ENCODE assay signal across 9 mouse cellular contexts in the genomic region with DNA sequence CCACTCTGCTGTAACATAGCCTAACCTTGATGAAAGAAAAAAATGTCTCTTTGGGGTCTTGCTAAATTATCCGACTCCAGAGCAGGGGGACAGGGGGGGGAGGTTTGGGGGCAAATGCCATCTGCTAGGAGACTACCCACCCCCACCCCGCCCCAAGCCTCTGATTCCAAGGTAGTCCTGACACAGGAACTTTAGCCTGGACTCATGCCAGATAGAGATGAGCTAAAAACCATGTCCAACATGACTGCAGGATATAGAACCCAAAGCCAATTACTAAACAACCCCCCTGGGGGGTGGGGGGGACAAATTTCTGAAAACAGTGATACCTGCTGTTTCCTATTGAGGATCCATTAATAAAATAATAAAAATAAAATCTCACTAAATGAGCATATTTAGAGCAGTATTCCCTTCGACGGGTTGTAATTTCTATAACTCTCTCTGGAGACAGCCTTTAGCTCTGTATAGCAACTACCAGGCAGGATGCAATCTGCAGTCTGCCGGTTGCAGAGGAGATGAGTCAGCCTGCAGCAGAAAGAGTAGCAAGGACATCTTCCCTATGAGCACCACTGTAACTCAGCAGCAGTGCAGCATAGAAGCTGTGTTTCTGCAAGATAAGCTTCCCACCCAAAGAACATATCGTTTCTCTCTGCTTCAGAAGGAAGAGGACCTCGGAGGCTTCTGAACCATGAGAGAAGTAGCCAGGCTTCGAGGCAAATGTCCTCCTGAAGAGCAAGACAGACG. TPM values are rescaled to one million over a fixed set of nuclear protein-coding genes. Genes with fewer than 3 reads are reported as not detected.
DNase-seq lines count a peak whose midpoint lies in the region; ATAC-seq and TF ChIP-seq lines count a peak whose summit lies in the region.
"Had no signal": no experiment of that assay in that cellular context is flagged by ENCODE, and none has a peak within 500 bp of the region (broad histone marks: within the 10 kb centered on the region; RNA-seq: fewer than 3 reads in every experiment).

No protein-coding gene starts in this region.

- no peaks in the 10 kb centered on the region for H3K9me3 ChIP-seq in heart, postnatal 0 days (replicated peaks; ENCODE audit: control insufficient read depth, low read length)
- no peaks in the 10 kb centered on the region for H3K9me3 ChIP-seq in G1E (replicated peaks)
- no peaks in the 10 kb centered on the region for H3K9me3 ChIP-seq in liver, embryonic 16.5 days (replicated peaks; ENCODE audit: control insufficient read depth, low read length)

- H3K4me2 ChIP-seq in heart, postnatal 0 days (ENCODE audit: low read depth, low read length) = no peak overlapping the region
- peak overlapping the region; percentile 64 for H3K4me2 ChIP-seq in liver, embryonic 16.5 days (ENCODE audit: low read depth, low read length)

- H3K36me3 ChIP-seq in heart, postnatal 0 days (replicated peaks; ENCODE audit: control insufficient read depth, insufficient read depth, low read length) = no peaks in the 10 kb centered on the region
- H3K36me3 ChIP-seq in G1E (replicated peaks) = no peaks in the 10 kb centered on the region
- H3K36me3 ChIP-seq in liver, embryonic 16.5 days (ENCODE audit: control insufficient read depth, insufficient read depth) = no peaks in the 10 kb centered on the region

- TF ChIP-seq POLR2A in lung, adult 2 months (IDR thresholded peaks at IDR 0.05; ENCODE audit: borderline replicate concordance, extremely low read depth, low read depth, low read length) = no peak

- TF ChIP-seq EP300 in heart, postnatal 0 days (IDR thresholded peaks at IDR 0.05; ENCODE audit: low read depth) = no peak

- no peak for ATAC-seq in heart, postnatal 0 days (ENCODE audit: insufficient read depth, low read depth)
- peak; percentile 66 for ATAC-seq in G1E (ENCODE audit: extremely low read depth, insufficient number of reproducible peaks, low FRiP score, poor library complexity, severe bottlenecking)
- peak; percentile 87 for ATAC-seq in liver, embryonic 16.5 days (ENCODE audit: low read depth)
- ATAC-seq in cerebellum, adult (ENCODE audit: insufficient number of reproducible peaks, low FRiP score, low TSS enrichment) = no peak

- DNase-seq in heart, postnatal 0 days (ENCODE audit: low spot score) = no peak
- no peak for DNase-seq in heart, adult 9 months (ENCODE audit: low spot score in 2 of 2)
- no peak for DNase-seq in G1E (ENCODE audit: low spot score)
- peak; percentile 74 for DNase-seq in c-Kit-positive CD71-positive TER-119-positive erythroid progenitor cells, embryonic 14.5 days (ENCODE audit: low spot score)
- no peak for DNase-seq in lung, adult 2 months
- no peak for DNase-seq in lung, postnatal 36 days

- no peak overlapping the region for H3K9ac ChIP-seq in heart, postnatal 0 days (replicated peaks; ENCODE audit: low read depth, low read length)
- H3K9ac ChIP-seq in liver, embryonic 16.5 days (ENCODE audit: low read depth, low read length) = peak overlapping the region; percentile 51

- 50% methylated on average over 9 of the region's 9 CpGs for WGBS in heart, postnatal 0 days
- WGBS in liver, embryonic 16.5 days (ENCODE audit: insufficient replicate concordance) = 15% methylated on average over 9 of the region's 9 CpGs
- 72% methylated on average over 9 of the region's 9 CpGs for WGBS in lung, adult 2 months

- H3K4me3 ChIP-seq in heart, postnatal 0 days (ENCODE audit: low read depth, low read length) = no peak overlapping the region
- no peak overlapping the region for H3K4me3 ChIP-seq in G1E (ENCODE audit: low read depth, low read length)
- H3K4me3 ChIP-seq in liver, embryonic 16.5 days (ENCODE audit: low read depth, low read length) = peak overlapping the region; percentile 29
- H3K4me3 ChIP-seq in lung, adult 2 months (replicated peaks; ENCODE audit: extremely low read depth, low read depth, low read length) = no peak overlapping the region

- H3K27ac ChIP-seq in heart, postnatal 0 days (ENCODE audit: low read depth) = peak overlapping the region; percentile 12
- peak overlapping the region; percentile 89 for H3K27ac ChIP-seq in liver, embryonic 16.5 days (ENCODE audit: low read length)

- H3K27me3 ChIP-seq in heart, postnatal 0 days (ENCODE audit: control insufficient read depth, insufficient read depth, low read length) = no peaks in the 10 kb centered on the region
- H3K27me3 ChIP-seq in G1E (ENCODE audit: insufficient read depth, low read length) = no peaks in the 10 kb centered on the region; the same call in 1 of the 2 replicates
- no peaks in the 10 kb centered on the region for H3K27me3 ChIP-seq in liver, embryonic 16.5 days (ENCODE audit: control insufficient read depth, insufficient read depth, low read depth, low read length)

- H3K4me1 ChIP-seq in heart, postnatal 0 days (ENCODE audit: control insufficient read depth, insufficient read depth) = peaks cover 19% of the 10 kb centered on the region
- peaks cover 4% of the 10 kb centered on the region; the same call in 1 of the 2 replicates for H3K4me1 ChIP-seq in G1E (ENCODE audit: insufficient read depth, low read depth, low read length)
- H3K4me1 ChIP-seq in liver, embryonic 16.5 days (ENCODE audit: control insufficient read depth, low read depth, low read length) = peaks cover 24% of the 10 kb centered on the region
- no peaks in the 10 kb centered on the region for H3K4me1 ChIP-seq in lung, adult 2 months (ENCODE audit: control insufficient read depth, insufficient read depth, low read length)

- no peak for TF ChIP-seq CTCF in heart, postnatal 0 days (IDR thresholded peaks at IDR 0.05; ENCODE audit: low read depth)
- no peak for TF ChIP-seq CTCF in G1E (IDR thresholded peaks at IDR 0.05; ENCODE audit: low read depth, low read length)
- TF ChIP-seq CTCF in lung, adult 2 months (IDR thresholded peaks at IDR 0.05; ENCODE audit: insufficient read depth, low read length) = no peak

RNA-seq across cellular contexts. Expression of a gene that starts 55.1 kb away (rescaled TPM):
- total RNA-seq in heart, postnatal 0 days (2014; rRNA removed; ENCODE audit: low replicate concordance) = not detected in 2 replicates
- polyA plus RNA-seq in heart, postnatal 0 days (2015; fragmentation: Nextera tagmentation; extraction: Ambion mirVana) = not detected in 2 replicates
- total RNA-seq in G1E (2014; fragmentation: Nextera tagmentation) = not detected in 2 replicates
- total RNA-seq in G1E (2017) = 0.52 TPM in 1 of 2 replicates, not detected in the other
- polyA plus RNA-seq in G1E (2012) = not detected in 2 replicates
- not detected in 2 replicates for polyA plus RNA-seq in liver, embryonic 16.5 days (2015; fragmentation: Nextera tagmentation; extraction: Ambion mirVana)
- polyA plus RNA-seq in lung, adult 2 months (2012; rRNA removed) = 0.08 and 0.34 TPM in 2 replicates
- total RNA-seq: left cerebral cortex, postnatal 14 days had no signal

Comparison
In these comparisons a context has a peak if more than half of its experiments do, and no peak if none do; other contexts are left out.
1. ATAC-seq: peak in G1E (single experiment) and liver, embryonic 16.5 days (single experiment); none in heart, postnatal 0 days (single experiment) and cerebellum, adult (single experiment).